Mouse (Mus musculus): Measurements from ENCODE around the gene Fam90a1a. TPM values are rescaled to one million over a fixed set of nuclear protein-coding genes. Genes with fewer than 3 reads are reported as not detected.

Fam90a1a gene
- polyA plus RNA-seq, 1 experiment from 2014 or later = not detected

- Histone ChIP-seq H3K36me3 (ENCODE audit: control insufficient read depth, insufficient read depth, low read length) (0 out of 2 replicates have a peak, but pooled peaks cover 2% of the 10 kb centered on the region), H3K27ac (replicated peaks; ENCODE audit: low read depth, low read length) (no peak overlapping the region), H3K4me2 (ENCODE audit: low read depth, severe bottlenecking) (no peak overlapping the region), H3K27me3 (ENCODE audit: control insufficient read depth, insufficient read depth, low read length) (no peaks in the 10 kb centered on the region), H3K4me1 (ENCODE audit: control insufficient read depth, insufficient read depth, low read length) (no peaks in the 10 kb centered on the region), H3K9ac (ENCODE audit: low read length) (no peak overlapping the region), H3K9me3 (ENCODE audit: control insufficient read depth, low read length) (no peaks in the 10 kb centered on the region), H3K4me3 (ENCODE audit: low read depth, low read length) (no peak overlapping the region)
- DNase-seq (ENCODE audit: low spot score) (peak; percentile 42), ATAC-seq (ENCODE audit: insufficient number of reproducible peaks, low FRiP score, low TSS enrichment, low read depth) (no peak)
- 47% methylated on average over 3 of the region's 3 CpGs for WGBS
These were observed 36.7 kb downstream of the Fam90a1a start for GRCm38 (mm10) chr8:21995181-21995580.

DNA sequence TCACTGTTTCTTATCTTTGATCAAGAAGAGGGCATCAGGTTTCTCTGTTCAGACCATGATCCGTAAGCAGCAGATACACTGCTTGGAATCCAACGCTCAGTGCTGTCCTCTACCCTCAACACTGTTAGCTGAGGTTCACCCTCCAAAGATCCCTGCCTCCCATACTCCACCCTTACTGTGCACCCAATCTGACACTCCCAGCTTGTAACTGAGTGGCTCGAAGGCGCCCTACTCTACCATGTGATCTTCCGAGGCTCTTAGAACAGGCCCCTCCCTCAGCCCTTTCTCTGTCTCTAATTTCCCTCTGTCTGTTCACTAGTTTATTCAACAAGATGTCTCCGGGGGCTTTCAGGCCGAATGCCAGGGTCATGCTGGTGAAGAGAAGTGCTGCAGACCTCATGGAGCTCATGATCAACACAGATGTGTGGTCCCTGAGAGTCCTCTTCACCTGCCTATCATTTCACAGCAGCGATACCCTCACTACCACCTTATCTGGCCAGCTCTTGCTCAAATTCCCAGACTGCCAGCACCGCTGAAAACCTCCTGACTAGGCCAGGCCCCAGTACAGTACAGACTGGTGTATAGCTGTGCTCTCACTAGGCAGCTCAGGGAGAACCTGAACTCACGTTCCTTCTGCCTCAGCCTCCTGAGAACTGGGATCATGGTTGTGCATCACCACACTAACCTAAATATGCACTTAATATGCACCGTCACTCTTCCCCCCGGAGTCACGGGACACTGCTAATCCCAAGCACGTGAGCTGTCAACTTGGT lies 46.4 kb downstream of the Fam90a1a start:
- Histone ChIP-seq H3K9ac (ENCODE audit: low read length) (no peak overlapping the region), H3K27me3 (ENCODE audit: control insufficient read depth, insufficient read depth, low read length) (no peaks in the 10 kb centered on the region), H3K9me3 (ENCODE audit: control insufficient read depth, low read length) (no peaks in the 10 kb centered on the region), H3K27ac (replicated peaks; ENCODE audit: low read depth, low read length) (no peak overlapping the region), H3K36me3 (ENCODE audit: control insufficient read depth, insufficient read depth, low read length) (no peaks in the 10 kb centered on the region), H3K4me3 (ENCODE audit: low read depth, low read length) (no peak overlapping the region), H3K4me2 (ENCODE audit: low read depth, severe bottlenecking) (no peak overlapping the region), H3K4me1 (ENCODE audit: control insufficient read depth, insufficient read depth, low read length) (no peaks in the 10 kb centered on the region)
- DNase-seq (ENCODE audit: low spot score) = no peak
- ATAC-seq (ENCODE audit: insufficient number of reproducible peaks, low FRiP score, low TSS enrichment, low read depth) = no peak
- 83% methylated on average over 14 of the region's 14 CpGs for WGBS

- Histone ChIP-seq H3K27ac (replicated peaks; ENCODE audit: low read depth, low read length) (no peak overlapping the region), H3K9ac (ENCODE audit: low read length) (no peak overlapping the region), H3K27me3 (ENCODE audit: control insufficient read depth, insufficient read depth, low read length) (no peaks in the 10 kb centered on the region), H3K4me3 (ENCODE audit: low read depth, low read length) (no peak overlapping the region), H3K4me2 (ENCODE audit: low read depth, severe bottlenecking) (no peak overlapping the region), H3K36me3 (ENCODE audit: control insufficient read depth, insufficient read depth, low read length) (no peaks in the 10 kb centered on the region), H3K4me1 (ENCODE audit: control insufficient read depth, insufficient read depth, low read length) (no peaks in the 10 kb centered on the region), H3K9me3 (ENCODE audit: control insufficient read depth, low read length) (no peaks in the 10 kb centered on the region)
- ATAC-seq (ENCODE audit: insufficient number of reproducible peaks, low FRiP score, low TSS enrichment, low read depth) (no peak), DNase-seq (ENCODE audit: low spot score) (no peak)
- WGBS = 83% methylated on average over 6 of the region's 6 CpGs
These were observed 47.9 kb downstream of the Fam90a1a start for GRCm38 (mm10) chr8:22006423-22006822.

GRCm38 (mm10) chr8:22009403-22009802 lies 50.9 kb downstream of the Fam90a1a start:
- DNase-seq (ENCODE audit: low spot score) (no peak), ATAC-seq (ENCODE audit: insufficient number of reproducible peaks, low FRiP score, low TSS enrichment, low read depth) (no peak)
- Histone ChIP-seq H3K36me3 (ENCODE audit: control insufficient read depth, insufficient read depth, low read length) (no peaks in the 10 kb centered on the region), H3K9ac (ENCODE audit: low read length) (no peak overlapping the region), H3K4me1 (ENCODE audit: control insufficient read depth, insufficient read depth, low read length) (no peaks in the 10 kb centered on the region), H3K4me3 (ENCODE audit: low read depth, low read length) (no peak overlapping the region), H3K9me3 (ENCODE audit: control insufficient read depth, low read length) (no peaks in the 10 kb centered on the region), H3K27ac (replicated peaks; ENCODE audit: low read depth, low read length) (no peak overlapping the region), H3K4me2 (ENCODE audit: low read depth, severe bottlenecking) (no peak overlapping the region), H3K27me3 (ENCODE audit: control insufficient read depth, insufficient read depth, low read length) (no peaks in the 10 kb centered on the region)
- WGBS = 57% methylated on average over 3 of the region's 3 CpGs

DNA sequence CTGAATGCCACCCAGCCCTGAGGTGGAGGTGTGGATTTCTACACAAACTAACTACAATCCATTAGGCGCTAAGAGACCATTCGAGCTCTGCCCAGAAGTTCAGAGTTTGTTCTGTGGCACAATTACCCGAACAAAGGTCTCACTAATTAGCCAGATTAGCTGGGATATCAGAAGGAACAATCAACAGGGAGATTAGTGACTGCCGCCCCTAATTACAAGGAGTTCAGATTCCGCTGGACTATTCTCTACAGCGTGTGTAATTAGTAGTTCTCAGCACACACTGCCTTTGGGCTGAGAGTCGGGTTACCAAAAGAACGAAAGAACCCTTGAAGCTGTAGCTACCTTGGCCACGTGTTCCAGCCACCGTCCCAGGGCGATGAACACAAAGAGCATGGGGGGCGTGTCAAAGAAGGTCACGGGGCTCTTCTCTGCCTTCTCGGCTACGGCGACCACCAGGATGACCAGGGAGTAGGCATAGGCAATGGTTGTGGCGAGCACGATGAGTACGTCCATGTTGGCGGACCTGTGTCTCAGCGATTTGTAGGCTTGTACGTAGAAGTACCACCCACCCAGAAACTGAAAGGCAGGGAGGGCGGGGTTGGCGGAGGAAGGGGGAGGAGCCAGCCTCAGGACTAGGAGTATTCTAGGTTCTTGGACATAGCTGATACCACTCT lies 54.7 kb downstream of the Fam90a1a start:
- Histone ChIP-seq H3K27me3 (ENCODE audit: control insufficient read depth, insufficient read depth, low read length) (no peaks in the 10 kb centered on the region), H3K4me2 (ENCODE audit: low read depth, severe bottlenecking) (no peak overlapping the region), H3K4me1 (ENCODE audit: control insufficient read depth, insufficient read depth, low read length) (no peaks in the 10 kb centered on the region), H3K27ac (replicated peaks; ENCODE audit: low read depth, low read length) (no peak overlapping the region), H3K9ac (ENCODE audit: low read length) (no peak overlapping the region), H3K9me3 (ENCODE audit: control insufficient read depth, low read length) (no peaks in the 10 kb centered on the region), H3K36me3 (ENCODE audit: control insufficient read depth, insufficient read depth, low read length) (no peaks in the 10 kb centered on the region), H3K4me3 (ENCODE audit: low read depth, low read length) (no peak overlapping the region)
- ATAC-seq (ENCODE audit: insufficient number of reproducible peaks, low FRiP score, low TSS enrichment, low read depth) (no peak), DNase-seq (ENCODE audit: low spot score) (no peak)
- 67% methylated on average over 24 of the region's 24 CpGs for WGBS

Other genes starting within 250 kb of the Fam90a1a start
- not detected in 2 replicates for gene Defa24, start 224.2 kb upstream of the Fam90a1a start, polyA plus RNA-seq (2014; fragmentation: Nextera tagmentation; extraction: Ambion mirVana)
- not detected in 2 replicates for gene Defb50, start 135.2 kb upstream of the Fam90a1a start, polyA plus RNA-seq (2014; fragmentation: Nextera tagmentation; extraction: Ambion mirVana)
- gene Defb2, start 118.8 kb upstream of the Fam90a1a start, polyA plus RNA-seq (2014; fragmentation: Nextera tagmentation; extraction: Ambion mirVana) = not detected in 2 replicates
- not detected in 2 replicates for gene Defb10, start 99.8 kb upstream of the Fam90a1a start, polyA plus RNA-seq (2014; fragmentation: Nextera tagmentation; extraction: Ambion mirVana)
- gene Defb9, start 73.3 kb upstream of the Fam90a1a start, polyA plus RNA-seq (2014; fragmentation: Nextera tagmentation; extraction: Ambion mirVana) = not detected in 2 replicates
- not detected in 2 replicates for gene Defb11, start 52.3 kb upstream of the Fam90a1a start, polyA plus RNA-seq (2014; fragmentation: Nextera tagmentation; extraction: Ambion mirVana)
- gene Defb15, start 26.0 kb upstream of the Fam90a1a start, polyA plus RNA-seq (2014; fragmentation: Nextera tagmentation; extraction: Ambion mirVana) = not detected in 2 replicates
- not detected in 2 replicates for gene Defb35, start 20.4 kb upstream of the Fam90a1a start, polyA plus RNA-seq (2014; fragmentation: Nextera tagmentation; extraction: Ambion mirVana)
- gene Defb13, start 12.0 kb upstream of the Fam90a1a start, polyA plus RNA-seq (2014; fragmentation: Nextera tagmentation; extraction: Ambion mirVana) = not detected in 2 replicates
- not detected in 2 replicates for gene Ccdc70, start 11.1 kb downstream of the Fam90a1a start, polyA plus RNA-seq (2014; fragmentation: Nextera tagmentation; extraction: Ambion mirVana)
- 0.78 and 0.93 TPM in 2 replicates for gene Atp7b, start 101.6 kb downstream of the Fam90a1a start, polyA plus RNA-seq (2014; fragmentation: Nextera tagmentation; extraction: Ambion mirVana)
- 34.5 and 43.8 TPM in 2 replicates for gene Alg11, start 102.0 kb downstream of the Fam90a1a start, polyA plus RNA-seq (2014; fragmentation: Nextera tagmentation; extraction: Ambion mirVana)
- gene Nek5, start 166.3 kb downstream of the Fam90a1a start, polyA plus RNA-seq (2014; fragmentation: Nextera tagmentation; extraction: Ambion mirVana) = not detected in 2 replicates
- gene Nek3, start 207.7 kb downstream of the Fam90a1a start, polyA plus RNA-seq (2014; fragmentation: Nextera tagmentation; extraction: Ambion mirVana) = 7.9 and 8.1 TPM in 2 replicates
- 55.0 and 58.3 TPM in 2 replicates for gene Ckap2, start 227.1 kb downstream of the Fam90a1a start, polyA plus RNA-seq (2014; fragmentation: Nextera tagmentation; extraction: Ambion mirVana)
- gene Vps36, start 234.1 kb downstream of the Fam90a1a start, polyA plus RNA-seq (2014; fragmentation: Nextera tagmentation; extraction: Ambion mirVana) = 41.4 and 45.4 TPM in 2 replicates

All from limb, embryonic 11.5 days (tissue).